Mouse (Mus musculus): ENCODE data around the gene Gucd1.
"Not testable (repeated sequence)": the region's sequence is repeated elsewhere in the genome, so short reads cannot be mapped to it uniquely, and the experiment has no call there.

The Gucd1 gene

GRCm38 (mm10) chr10:75517758-75518143 is at the start of gene Gucd1:
Gene Gucd1, minus strand, starts transcription at chr10:75517972.
- DNase-seq: peak; percentile 98

- not testable (repeated sequence) for DNase-seq
These were observed 49.0 kb upstream of the Gucd1 start for GRCm38 (mm10) chr10:75566765-75567164.

GRCm38 (mm10) chr10:75566321-75566720 is 48.5 kb upstream of the Gucd1 start:
- DNase-seq: no peak

GRCm38 (mm10) chr10:75565906-75566305 is 48.1 kb upstream of the Gucd1 start:
- no peak for DNase-seq

GRCm38 (mm10) chr10:75565436-75565835 is 47.7 kb upstream of the Gucd1 start:
- DNase-seq: no peak

GRCm38 (mm10) chr10:75564687-75565265 is 47.0 kb upstream of the Gucd1 start:
- no peak for DNase-seq

GRCm38 (mm10) chr10:75562596-75562995 is 44.8 kb upstream of the Gucd1 start:
- DNase-seq: no peak

GRCm38 (mm10) chr10:75561071-75561654 is 43.4 kb upstream of the Gucd1 start, which contains the start of gene Ggt1:
Gene Ggt1, plus strand, starts transcription at chr10:75561604.
- DNase-seq: no peak

- DNase-seq: no peak
These were observed 42.8 kb upstream of the Gucd1 start for GRCm38 (mm10) chr10:75560549-75560899.

- DNase-seq: peak; percentile 76
These were observed 42.1 kb upstream of the Gucd1 start, which contains the start of gene Lrrc75b for GRCm38 (mm10) chr10:75559676-75560548. Gene Lrrc75b, minus strand, starts transcription at chr10:75560330.

GRCm38 (mm10) chr10:75559041-75559675 is 41.4 kb upstream of the Gucd1 start:
- DNase-seq: no peak

- DNase-seq: peak; percentile 54
These were observed 40.7 kb upstream of the Gucd1 start for GRCm38 (mm10) chr10:75558515-75558914.

GRCm38 (mm10) chr10:75556026-75556425 is 38.3 kb upstream of the Gucd1 start:
- DNase-seq: peak; percentile 97

GRCm38 (mm10) chr10:75555557-75555956 is 37.8 kb upstream of the Gucd1 start:
- no peak for DNase-seq

- no peak for DNase-seq
These were observed 36.3 kb upstream of the Gucd1 start for GRCm38 (mm10) chr10:75554090-75554489.

- no peak for DNase-seq
These were observed 35.1 kb upstream of the Gucd1 start for GRCm38 (mm10) chr10:75552701-75553450.

GRCm38 (mm10) chr10:75552106-75552505 is 34.3 kb upstream of the Gucd1 start:
- DNase-seq: no peak

- no peak for DNase-seq
These were observed 33.4 kb upstream of the Gucd1 start for GRCm38 (mm10) chr10:75551175-75551574.

- no peak for DNase-seq
These were observed 32.1 kb upstream of the Gucd1 start for GRCm38 (mm10) chr10:75549886-75550285.

GRCm38 (mm10) chr10:75548486-75548885 is 30.7 kb upstream of the Gucd1 start:
- no peak for DNase-seq

- DNase-seq: no peak
These were observed 30.1 kb upstream of the Gucd1 start for GRCm38 (mm10) chr10:75547901-75548300.

- DNase-seq: no peak
These were observed 18.4 kb upstream of the Gucd1 start for GRCm38 (mm10) chr10:75536123-75536522.

GRCm38 (mm10) chr10:75535423-75535822 is 17.7 kb upstream of the Gucd1 start:
- no peak for DNase-seq
